Mouse (Mus musculus): ENCODE measurements around the gene Msrb3.
"Not testable (repeated sequence)": the region's sequence is repeated elsewhere in the genome, so short reads cannot be mapped to it uniquely, and the experiment has no call there.

Msrb3 gene

DNA sequence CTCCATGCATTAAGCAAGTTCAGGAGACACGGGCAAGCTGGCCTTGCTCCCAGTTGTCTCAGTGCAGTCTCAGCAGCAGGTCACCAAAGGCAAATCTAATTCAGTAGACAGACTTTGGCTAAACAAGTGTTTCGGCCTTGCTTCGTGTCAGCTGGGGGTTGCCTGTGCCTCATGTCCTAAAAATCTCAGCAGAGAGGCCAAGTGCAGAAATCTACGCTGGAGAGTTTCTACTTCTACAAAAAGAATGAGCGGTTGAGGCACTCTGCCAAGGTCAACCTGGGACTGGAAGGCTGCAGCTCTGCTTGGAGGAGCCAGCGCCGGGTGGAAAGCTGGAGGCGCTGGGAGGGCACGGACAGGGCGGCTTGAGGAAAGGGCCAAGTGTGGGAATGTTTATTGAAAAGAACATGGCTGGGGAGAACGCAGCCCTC, 147.6 kb downstream of the Msrb3 start:
- DNase-seq (ENCODE audit: low read depth, low spot score): no peak

DNA sequence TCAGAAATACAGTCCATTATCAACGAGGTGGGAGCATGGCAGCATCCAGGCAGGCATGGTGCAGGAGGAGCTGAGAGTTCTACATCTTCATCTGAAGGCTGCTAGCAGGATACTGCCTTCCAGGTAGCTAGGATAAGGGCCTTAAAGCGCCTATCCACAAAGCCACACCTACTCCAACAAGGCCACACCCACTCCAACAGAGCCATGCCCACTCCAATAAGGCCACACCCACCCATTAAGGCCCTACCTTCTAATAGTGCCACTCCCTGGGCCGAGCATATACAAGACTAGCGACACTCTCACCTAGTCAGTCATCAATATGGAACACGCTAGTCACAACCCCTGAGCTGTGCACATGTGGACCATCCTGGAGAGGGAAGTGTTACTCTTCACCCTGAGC, 149.3 kb downstream of the Msrb3 start:
- DNase-seq (ENCODE audit: low read depth, low spot score): not testable (repeated sequence)

DNA sequence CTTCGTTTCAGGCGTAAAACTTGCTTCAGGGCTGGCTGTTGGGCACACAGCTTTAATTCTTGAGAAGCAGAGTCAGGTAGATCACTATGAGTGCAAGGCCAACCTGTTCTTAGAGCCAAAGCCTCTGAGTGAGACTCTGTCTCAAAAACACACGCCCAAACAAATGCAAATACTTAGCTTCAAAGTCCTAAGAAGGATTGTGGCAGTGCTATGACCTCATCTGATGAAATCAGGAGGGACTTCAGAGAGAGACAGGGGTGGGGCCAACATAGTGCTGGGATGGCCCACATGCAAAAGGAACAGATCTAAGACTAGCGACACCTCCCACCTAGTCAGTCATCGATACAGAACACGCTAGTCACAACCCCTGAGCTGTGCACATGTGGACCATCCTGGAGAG, 150.7 kb downstream of the Msrb3 start:
- DNase-seq (ENCODE audit: low read depth, low spot score): no peak

- no peak for DNase-seq (ENCODE audit: low read depth, low spot score)
These were observed 153.6 kb downstream of the Msrb3 start for GRCm38 (mm10) chr10:120745138-120745856.

- DNase-seq (ENCODE audit: low read depth, low spot score): no peak
These were observed 154.3 kb downstream of the Msrb3 start for GRCm38 (mm10) chr10:120744441-120745137.

- no peak for DNase-seq (ENCODE audit: low read depth, low spot score)
These were observed 162.3 kb downstream of the Msrb3 start for GRCm38 (mm10) chr10:120736508-120737069.

DNA sequence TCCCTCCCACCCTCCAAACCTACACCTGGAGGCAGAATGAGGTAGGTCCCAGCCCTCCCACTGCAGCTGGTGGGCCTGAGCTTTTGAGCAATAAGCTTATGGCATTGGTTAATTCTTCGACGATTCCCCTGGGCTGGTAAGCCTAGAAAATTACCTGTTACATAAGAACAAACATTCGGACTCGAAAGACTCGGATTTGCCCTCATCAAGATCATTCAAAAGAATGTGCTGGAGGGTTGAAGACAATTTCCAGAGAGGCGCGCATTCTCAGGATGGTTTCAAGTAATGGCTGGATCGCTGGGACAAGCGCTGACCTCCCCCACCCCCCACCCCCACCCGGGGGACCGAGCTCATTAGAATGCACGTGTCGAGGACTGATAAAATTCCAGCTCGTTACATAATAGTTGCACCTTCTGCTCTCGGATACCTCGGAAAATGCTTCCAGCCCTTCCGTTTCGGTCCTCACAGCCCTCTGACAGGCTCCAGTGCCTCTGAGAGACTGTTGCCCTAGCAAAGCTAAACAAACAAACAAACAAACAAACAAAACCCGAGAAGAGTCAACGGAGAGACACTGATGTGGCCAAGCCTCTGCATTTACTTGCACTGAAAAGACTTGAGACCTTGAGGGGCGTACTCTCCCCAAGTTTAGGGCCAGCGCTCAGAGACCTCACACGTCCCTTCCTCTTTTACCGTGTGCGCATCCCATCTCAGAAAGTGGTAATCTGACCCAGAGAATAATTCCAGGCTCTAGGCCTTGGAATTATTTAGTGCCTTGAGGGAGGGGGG, 163.0 kb downstream of the Msrb3 start:
- no peak for DNase-seq (ENCODE audit: low read depth, low spot score)

DNA sequence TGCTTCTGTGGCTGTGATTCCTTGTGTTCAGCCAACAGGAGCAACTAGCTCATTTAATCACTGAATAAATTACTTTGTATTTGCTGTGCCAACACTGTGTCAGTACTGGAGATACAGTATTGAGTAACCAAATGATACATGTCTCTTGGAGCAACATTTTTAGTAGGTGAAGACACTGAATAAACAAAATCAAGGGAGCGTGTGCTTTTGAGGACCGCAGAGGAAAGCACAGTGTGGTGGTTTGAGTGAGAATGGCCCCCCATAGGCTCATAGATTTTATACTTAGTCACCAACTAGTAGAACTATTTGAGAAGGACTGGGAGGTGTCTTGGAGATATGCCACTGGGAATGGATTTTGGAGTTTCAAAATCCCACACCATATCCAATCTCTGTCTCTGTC, 164.5 kb downstream of the Msrb3 start:
- DNase-seq (ENCODE audit: low read depth, low spot score): no peak

Data from A20 (cell line).